Mouse (Mus musculus): ENCODE data around the gene Ntm. TPM values are rescaled to one million over a fixed set of nuclear protein-coding genes. Genes with fewer than 3 reads are reported as not detected.

Ntm gene
- total RNA-seq, 2 experiments from 2014 or later, result 132 to 134 TPM

DNA sequence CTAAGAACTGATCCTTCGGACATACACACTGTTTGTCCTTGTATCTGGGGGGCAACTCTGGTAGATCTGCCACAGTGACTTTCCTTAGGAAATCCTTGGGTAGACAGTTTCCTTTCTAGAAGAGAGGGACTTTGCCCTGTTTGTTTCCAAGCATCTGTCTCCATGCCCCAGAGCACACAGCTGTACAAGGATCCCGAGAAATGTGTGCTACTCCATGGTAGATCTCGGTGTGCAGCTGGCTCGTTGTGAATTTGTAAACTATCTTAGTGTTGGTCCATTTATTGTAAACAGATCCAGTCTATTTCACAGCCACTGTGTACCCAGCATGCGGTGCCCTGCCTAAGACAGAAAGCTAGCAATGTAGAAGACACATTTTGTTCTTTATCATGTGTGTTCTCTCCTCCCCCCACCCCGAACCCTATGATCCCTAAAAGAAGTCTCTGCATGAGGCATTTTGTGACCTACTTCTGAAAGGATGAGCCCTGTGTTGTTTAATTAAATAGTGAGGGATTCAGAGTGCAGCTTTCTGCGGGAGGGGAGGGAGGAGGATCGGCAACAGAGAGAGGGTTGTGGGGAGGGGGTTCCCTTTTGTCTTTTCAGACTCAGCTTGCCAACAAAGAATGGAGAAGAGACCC is 200.9 kb downstream of the Ntm start:
- DNase-seq (ENCODE audit: extremely low spot score in 1 of 2, low spot score in 1 of 2), result no peak

DNA sequence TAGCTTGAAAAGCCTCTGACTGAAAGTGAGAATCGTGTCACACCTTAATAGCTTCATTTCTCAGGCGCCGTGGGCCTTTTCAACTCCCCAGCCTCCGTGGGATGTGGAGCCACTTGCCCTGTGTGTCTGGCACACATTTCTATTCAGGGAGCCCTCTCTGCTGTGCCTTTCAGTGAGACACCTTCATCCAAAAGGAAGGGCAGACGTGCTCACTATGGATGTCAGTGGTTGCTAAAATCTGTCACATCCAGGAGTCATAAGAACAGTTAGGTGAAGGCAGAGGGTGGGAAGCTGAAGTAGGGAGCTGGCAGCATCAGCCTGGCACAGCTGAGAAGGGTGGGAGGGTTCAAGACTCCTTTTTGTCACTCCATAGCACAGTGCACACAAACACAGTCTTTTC is 201.4 kb downstream of the Ntm start:
- no peak for DNase-seq (ENCODE audit: extremely low spot score in 1 of 2, low spot score in 1 of 2)

- DNase-seq (ENCODE audit: extremely low spot score in 1 of 2, low spot score in 1 of 2), result no peak
Measured at GRCm38 (mm10) chr9:29759940-29760339, 203.0 kb downstream of the Ntm start.

GRCm38 (mm10) chr9:29759060-29759459 is 203.9 kb downstream of the Ntm start:
- DNase-seq (ENCODE audit: extremely low spot score in 1 of 2, low spot score in 1 of 2), result no peak

GRCm38 (mm10) chr9:29754374-29754773 is 208.6 kb downstream of the Ntm start:
- DNase-seq (ENCODE audit: extremely low spot score in 1 of 2, low spot score in 1 of 2), result no peak

GRCm38 (mm10) chr9:29751396-29751795 is 211.5 kb downstream of the Ntm start:
- no peak for DNase-seq (ENCODE audit: extremely low spot score in 1 of 2, low spot score in 1 of 2)

DNA sequence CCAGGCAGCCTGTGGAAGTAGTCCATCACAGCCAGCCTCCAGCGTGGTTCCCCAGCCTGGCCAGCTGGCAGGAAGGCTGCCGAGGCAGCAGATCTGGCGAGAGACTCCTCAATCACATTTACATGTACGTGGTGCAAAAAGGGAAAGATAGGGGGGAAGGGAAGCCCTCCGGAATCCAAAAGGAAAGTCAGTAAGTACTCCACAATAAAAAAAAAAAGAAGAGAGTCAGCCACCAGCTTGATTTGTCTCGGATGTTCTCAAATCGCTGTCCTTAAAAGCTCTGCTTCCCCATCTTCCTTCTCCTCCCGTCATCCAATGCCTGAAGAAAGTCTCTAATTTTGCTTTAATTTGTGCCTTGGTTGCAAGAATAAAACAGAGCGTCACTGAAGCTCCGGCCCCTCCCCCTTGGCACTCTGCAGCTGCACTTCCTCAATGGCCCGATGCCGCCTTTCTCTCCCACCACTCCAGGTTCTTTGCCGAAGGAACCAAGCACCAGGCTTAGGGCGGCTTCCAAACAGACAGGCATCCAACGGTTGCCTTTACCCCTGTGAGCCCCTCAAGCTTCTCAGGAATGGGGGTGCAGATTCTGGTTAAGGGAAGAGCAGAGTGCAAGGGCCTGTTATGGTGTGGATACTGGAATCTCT is 212.4 kb downstream of the Ntm start:
- peak; percentile 32 to 40 for DNase-seq (ENCODE audit: extremely low spot score in 1 of 2, low spot score in 1 of 2)

GRCm38 (mm10) chr9:29748070-29748469 is 214.9 kb downstream of the Ntm start:
- DNase-seq (ENCODE audit: extremely low spot score in 1 of 2, low spot score in 1 of 2), result no peak

DNA sequence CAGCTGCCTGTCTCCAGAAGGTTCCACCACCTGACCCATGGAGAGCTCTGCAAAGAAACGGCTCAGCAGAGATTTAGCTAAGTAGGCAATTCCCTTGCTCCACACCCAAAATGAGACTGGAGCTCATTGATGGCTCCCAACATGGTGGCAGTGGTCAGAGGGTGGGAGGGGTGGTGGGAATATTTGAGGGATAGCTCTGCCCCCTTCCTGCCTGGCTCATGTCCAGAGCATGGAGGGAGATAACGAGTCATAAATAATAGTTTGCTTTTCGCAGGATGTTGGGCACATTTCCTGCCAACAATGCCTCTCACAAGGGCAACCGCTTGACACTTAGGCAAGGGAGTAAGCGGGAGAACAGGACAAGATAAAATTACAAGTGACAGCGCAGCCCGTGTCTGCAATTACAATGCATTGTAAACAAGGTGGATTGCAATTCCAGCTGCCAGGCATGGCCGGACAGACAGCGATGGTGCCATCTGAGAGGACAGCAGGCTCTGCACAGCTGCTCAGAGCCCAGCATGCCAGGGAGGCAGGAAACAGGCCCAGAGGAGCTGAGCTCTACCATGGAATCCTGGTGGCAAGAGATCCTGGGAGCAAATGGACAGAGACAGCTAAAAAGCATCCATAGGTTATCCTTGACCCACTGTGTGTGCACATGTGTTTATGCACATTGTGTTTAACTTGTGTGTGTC is 224.0 kb downstream of the Ntm start:
- no peak for DNase-seq (ENCODE audit: extremely low spot score in 1 of 2, low spot score in 1 of 2)

DNA sequence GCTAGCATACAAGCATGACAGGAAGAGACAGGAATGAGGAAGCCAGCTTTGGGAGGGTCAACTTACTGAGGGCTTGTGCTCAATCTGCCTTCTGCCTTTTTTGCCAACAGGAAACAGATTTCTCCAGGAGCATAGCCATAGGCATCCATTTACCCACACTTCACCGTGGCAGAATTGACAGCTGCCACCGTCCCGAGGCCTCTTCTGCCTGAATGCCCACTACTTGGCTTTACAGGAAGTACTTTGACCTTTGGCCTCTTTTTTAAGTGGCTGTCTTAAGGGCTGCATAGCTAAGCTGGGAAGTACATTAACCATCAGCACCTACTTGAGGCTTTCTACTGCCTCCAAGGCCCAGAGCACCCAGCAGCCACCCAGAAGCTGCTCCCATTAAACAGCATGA is 226.9 kb downstream of the Ntm start:
- DNase-seq (ENCODE audit: extremely low spot score in 1 of 2, low spot score in 1 of 2), result no peak

GRCm38 (mm10) chr9:29732895-29733294 is 230.0 kb downstream of the Ntm start:
- no peak for DNase-seq (ENCODE audit: extremely low spot score in 1 of 2, low spot score in 1 of 2)

- DNase-seq (ENCODE audit: extremely low spot score in 1 of 2, low spot score in 1 of 2), result no peak
Measured at GRCm38 (mm10) chr9:29731672-29732071, 231.3 kb downstream of the Ntm start.

- no peak for DNase-seq (ENCODE audit: extremely low spot score in 1 of 2, low spot score in 1 of 2)
Measured at GRCm38 (mm10) chr9:29727540-29728432, 235.2 kb downstream of the Ntm start.

DNA sequence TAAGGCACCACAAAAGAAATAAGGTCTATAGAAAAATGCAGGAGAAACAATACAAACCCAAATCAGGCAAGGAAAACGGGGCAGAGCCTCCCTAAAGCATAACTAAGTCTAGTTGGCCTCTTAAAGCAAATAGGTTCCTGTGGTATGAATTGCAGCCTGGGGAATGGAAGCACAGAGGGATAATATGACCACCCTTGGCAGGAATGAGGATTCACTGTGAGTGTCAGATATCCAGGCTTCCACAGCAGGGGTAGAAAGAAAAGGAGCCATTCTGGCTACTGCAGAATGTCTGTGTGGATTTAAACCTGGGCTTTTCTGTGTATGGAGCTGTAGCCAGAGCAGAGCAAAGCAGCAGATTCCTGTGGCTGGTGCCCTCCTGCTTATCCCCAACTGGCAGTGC is 241.5 kb downstream of the Ntm start:
- no peak for DNase-seq (ENCODE audit: extremely low spot score in 1 of 2, low spot score in 1 of 2)

DNA sequence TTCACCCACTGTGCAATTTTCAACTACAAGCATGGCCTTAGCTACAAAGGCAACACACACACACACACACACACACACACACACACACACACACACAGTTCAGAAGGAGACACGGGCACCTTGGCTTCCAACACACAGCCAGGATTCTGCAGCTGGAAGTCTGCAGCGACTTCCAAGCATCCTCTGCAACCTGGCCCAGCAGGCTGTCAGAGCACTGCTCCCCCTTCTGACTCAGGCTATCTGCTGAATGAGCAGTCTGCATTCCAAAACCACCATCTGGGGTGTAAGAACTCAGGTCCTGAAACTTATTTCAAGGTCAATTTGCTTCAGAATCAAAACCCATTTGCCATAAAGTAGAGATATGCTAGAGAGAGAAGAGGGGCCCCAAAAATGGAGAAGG is 246.1 kb downstream of the Ntm start:
- DNase-seq (ENCODE audit: extremely low spot score in 1 of 2, low spot score in 1 of 2), result no peak

GRCm38 (mm10) chr9:29698276-29698675 is 264.7 kb downstream of the Ntm start:
- no peak for DNase-seq (ENCODE audit: extremely low spot score in 1 of 2, low spot score in 1 of 2)

DNA sequence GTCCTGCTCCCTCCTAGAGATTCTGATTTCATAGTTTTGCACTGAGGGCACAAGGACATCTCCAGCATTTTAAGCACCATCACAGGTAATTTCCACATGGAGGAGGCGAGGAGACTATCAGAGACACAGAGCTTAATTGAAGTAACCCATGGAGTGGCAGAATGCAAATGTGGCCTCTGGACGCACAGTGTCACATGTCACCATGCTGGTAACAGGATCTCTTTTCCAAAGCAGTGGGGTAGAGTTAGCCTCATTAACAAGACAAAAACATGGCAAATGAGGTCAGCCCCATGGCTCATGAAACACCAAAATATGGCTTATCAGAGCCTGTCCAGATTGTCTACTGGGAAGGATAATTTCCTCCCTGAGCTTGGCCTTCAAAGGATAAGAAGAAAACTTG is 268.8 kb downstream of the Ntm start:
- DNase-seq (ENCODE audit: extremely low spot score in 1 of 2, low spot score in 1 of 2), result no peak

GRCm38 (mm10) chr9:29691186-29691855 is 271.6 kb downstream of the Ntm start:
- no peak for DNase-seq (ENCODE audit: extremely low spot score in 1 of 2, low spot score in 1 of 2)

DNA sequence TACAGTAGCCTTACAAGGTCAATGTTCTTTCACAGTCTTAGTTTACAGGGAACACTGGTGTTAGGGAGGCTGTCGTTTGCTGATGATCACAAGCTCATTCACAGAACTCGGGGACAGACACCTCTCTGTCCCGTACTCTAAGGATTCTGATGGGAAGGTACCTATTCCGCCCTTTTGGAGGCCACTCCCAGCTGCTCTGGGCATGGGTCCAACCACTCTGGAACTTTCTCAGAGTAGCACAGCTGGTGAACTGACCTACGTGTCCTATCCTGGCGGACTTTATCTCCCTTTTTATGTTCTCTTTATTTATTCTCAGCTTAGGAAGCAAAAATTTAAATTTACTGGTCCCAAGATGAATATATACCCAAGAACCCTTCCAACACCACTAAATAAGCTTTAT is 280.7 kb downstream of the Ntm start:
- DNase-seq (ENCODE audit: extremely low spot score in 1 of 2, low spot score in 1 of 2), result no peak

GRCm38 (mm10) chr9:29680677-29681076 is 282.3 kb downstream of the Ntm start:
- DNase-seq (ENCODE audit: extremely low spot score in 1 of 2, low spot score in 1 of 2), result no peak
